Mouse (Mus musculus): ENCODE data around the gene Plekhg1. TPM values are rescaled to one million over a fixed set of nuclear protein-coding genes. Genes with fewer than 3 reads are reported as not detected.
A peak's percentile ranks its signal among the peaks of the same experiment; 100 is the strongest.

Gene Plekhg1
- polyA plus RNA-seq, 1 experiment from 2014 or later = 12.7 TPM

GRCm38 (mm10) chr10:3870828-3871227 is 130.7 kb downstream of the Plekhg1 start:
- Histone ChIP-seq H3K4me3 (ENCODE audit: low read depth, low read length) (no peak overlapping the region), H3K4me1 (ENCODE audit: control insufficient read depth, insufficient read depth, low read length) (no peaks in the 10 kb centered on the region), H3K36me3 (ENCODE audit: control insufficient read depth, insufficient read depth, low read length) (no peaks in the 10 kb centered on the region), H3K9ac (ENCODE audit: low read length) (no peak overlapping the region), H3K9me3 (ENCODE audit: control insufficient read depth, low read length) (no peaks in the 10 kb centered on the region), H3K27me3 (ENCODE audit: control insufficient read depth, insufficient read depth, low read length) (no peaks in the 10 kb centered on the region), H3K27ac (ENCODE audit: low read depth, low read length) (no peak overlapping the region), H3K4me2 (ENCODE audit: low read depth) (no peak overlapping the region)
- no peak for DNase-seq (ENCODE audit: low spot score)
- WGBS = 88% methylated on average over 5 of the region's 5 CpGs
- ATAC-seq (ENCODE audit: insufficient read depth, low FRiP score, low TSS enrichment) = no peak

DNA sequence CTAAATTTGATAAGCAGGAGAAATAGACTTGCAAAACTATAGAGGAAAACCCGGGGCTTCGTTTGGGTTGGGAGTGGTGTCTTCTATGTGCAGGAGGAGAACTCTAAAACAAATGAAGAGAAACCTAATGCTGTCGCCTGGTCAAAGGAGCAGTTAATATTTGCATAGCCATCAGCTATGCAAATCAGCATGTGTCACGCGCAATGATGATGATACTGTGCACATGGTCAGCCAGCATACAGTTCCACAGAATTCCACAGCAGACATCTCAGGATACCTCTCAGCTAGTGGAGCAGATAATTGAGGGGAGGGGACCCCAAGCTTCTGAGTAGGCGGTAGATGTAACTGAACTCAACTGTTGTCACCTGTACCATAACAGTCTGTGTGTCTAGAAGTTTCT is 133.3 kb downstream of the Plekhg1 start:
- H3K4me2 ChIP-seq (ENCODE audit: low read depth) = no peak overlapping the region
- H3K4me3 ChIP-seq (ENCODE audit: low read depth, low read length) = no peak overlapping the region
- H3K9me3 ChIP-seq (ENCODE audit: control insufficient read depth, low read length) = no peaks in the 10 kb centered on the region
- no peak overlapping the region for H3K27ac ChIP-seq (ENCODE audit: low read depth, low read length)
- no peak for ATAC-seq (ENCODE audit: insufficient read depth, low FRiP score, low TSS enrichment)
- no peak for DNase-seq (ENCODE audit: low spot score)
- H3K9ac ChIP-seq (ENCODE audit: low read length) = no peak overlapping the region
- H3K4me1 ChIP-seq (ENCODE audit: control insufficient read depth, insufficient read depth, low read length) = no peaks in the 10 kb centered on the region
- no peaks in the 10 kb centered on the region for H3K27me3 ChIP-seq (ENCODE audit: control insufficient read depth, insufficient read depth, low read length)
- H3K36me3 ChIP-seq (ENCODE audit: control insufficient read depth, insufficient read depth, low read length) = no peaks in the 10 kb centered on the region
- WGBS = 95% methylated on average over 6 of the region's 6 CpGs

- Histone ChIP-seq H3K4me1 (ENCODE audit: control insufficient read depth, insufficient read depth, low read length) (no peaks in the 10 kb centered on the region), H3K27ac (ENCODE audit: low read depth, low read length) (no peak overlapping the region), H3K9me3 (ENCODE audit: control insufficient read depth, low read length) (no peaks in the 10 kb centered on the region), H3K9ac (ENCODE audit: low read length) (no peak overlapping the region), H3K27me3 (ENCODE audit: control insufficient read depth, insufficient read depth, low read length) (no peaks in the 10 kb centered on the region), H3K4me2 (ENCODE audit: low read depth) (no peak overlapping the region), H3K36me3 (ENCODE audit: control insufficient read depth, insufficient read depth, low read length) (no peaks in the 10 kb centered on the region), H3K4me3 (ENCODE audit: low read depth, low read length) (no peak overlapping the region)
- no peak for DNase-seq (ENCODE audit: low spot score)
- ATAC-seq (ENCODE audit: insufficient read depth, low FRiP score, low TSS enrichment) = no peak
- WGBS = 93% methylated on average over 4 of the region's 4 CpGs
Measured at GRCm38 (mm10) chr10:3877852-3878535, 137.8 kb downstream of the Plekhg1 start.

GRCm38 (mm10) chr10:3881179-3881578 is 141.0 kb downstream of the Plekhg1 start:
- Histone ChIP-seq H3K9ac (ENCODE audit: low read length) (no peak overlapping the region), H3K27me3 (ENCODE audit: control insufficient read depth, insufficient read depth, low read length) (no peaks in the 10 kb centered on the region), H3K4me1 (ENCODE audit: control insufficient read depth, insufficient read depth, low read length) (no peaks in the 10 kb centered on the region), H3K4me2 (ENCODE audit: low read depth) (no peak overlapping the region), H3K36me3 (ENCODE audit: control insufficient read depth, insufficient read depth, low read length) (no peaks in the 10 kb centered on the region), H3K9me3 (ENCODE audit: control insufficient read depth, low read length) (no peaks in the 10 kb centered on the region), H3K27ac (ENCODE audit: low read depth, low read length) (no peak overlapping the region), H3K4me3 (ENCODE audit: low read depth, low read length) (no peak overlapping the region)
- ATAC-seq (ENCODE audit: insufficient read depth, low FRiP score, low TSS enrichment) (no peak), DNase-seq (ENCODE audit: low spot score) (no peak)
- WGBS = 56% methylated on average over 2 of the region's 2 CpGs

- no peak overlapping the region for H3K4me3 ChIP-seq (ENCODE audit: low read depth, low read length)
- no peak overlapping the region for H3K9ac ChIP-seq (ENCODE audit: low read length)
- no peaks in the 10 kb centered on the region for H3K9me3 ChIP-seq (ENCODE audit: control insufficient read depth, low read length)
- H3K36me3 ChIP-seq (ENCODE audit: control insufficient read depth, insufficient read depth, low read length) = no peaks in the 10 kb centered on the region
- H3K27ac ChIP-seq (ENCODE audit: low read depth, low read length) = no peak overlapping the region
- no peak for DNase-seq (ENCODE audit: low spot score)
- 86% methylated on average over 4 of the region's 4 CpGs for WGBS
- peaks cover 7% of the 10 kb centered on the region; the same call in 1 of the 2 replicates for H3K4me1 ChIP-seq (ENCODE audit: control insufficient read depth, insufficient read depth, low read length)
- ATAC-seq (ENCODE audit: insufficient read depth, low FRiP score, low TSS enrichment) = no peak
- no peak overlapping the region for H3K4me2 ChIP-seq (ENCODE audit: low read depth)
- H3K27me3 ChIP-seq (ENCODE audit: control insufficient read depth, insufficient read depth, low read length) = no peaks in the 10 kb centered on the region
Measured at GRCm38 (mm10) chr10:3888510-3888909, 148.3 kb downstream of the Plekhg1 start.

DNA sequence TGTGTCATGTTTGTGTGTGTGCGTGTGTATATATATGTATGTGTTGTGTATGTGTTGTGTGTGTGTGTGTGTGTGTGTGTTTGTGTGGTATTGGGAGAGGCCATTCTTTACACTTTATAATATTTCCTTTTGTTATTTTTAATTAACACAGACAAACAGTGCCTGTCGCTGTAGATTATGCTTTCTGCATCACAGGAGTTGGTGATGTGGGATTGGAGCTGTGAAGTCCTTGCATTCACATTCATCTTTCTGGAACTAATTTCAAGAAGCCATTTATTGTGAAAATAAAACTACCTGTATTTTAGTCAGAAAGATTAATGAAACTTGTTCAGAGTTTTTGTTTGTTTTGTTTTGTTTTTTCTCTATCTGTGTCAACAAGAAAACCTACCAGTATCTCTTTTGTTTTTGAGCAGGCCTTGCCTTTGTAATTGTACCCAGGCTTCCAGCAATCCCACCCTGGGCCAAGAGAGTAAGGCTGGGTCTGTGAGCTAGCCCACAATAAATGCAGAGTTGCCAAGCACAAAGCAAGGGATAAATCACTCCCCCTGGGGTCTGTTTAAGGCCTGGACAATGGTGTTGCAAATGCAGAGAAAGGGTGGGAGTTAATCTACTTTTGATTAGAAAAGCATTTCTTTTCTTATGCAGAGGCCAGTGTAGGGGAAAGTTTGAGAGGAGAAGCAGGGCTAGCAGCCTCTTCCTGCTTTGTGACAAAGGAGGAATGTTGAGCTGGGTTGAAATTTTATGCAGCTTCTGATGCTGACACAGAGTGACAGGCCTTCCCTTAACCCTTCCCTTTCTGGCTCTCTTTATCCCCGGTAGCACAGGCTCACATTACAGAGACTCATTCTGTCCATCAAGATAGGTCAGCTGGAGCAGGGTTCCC is 151.5 kb downstream of the Plekhg1 start:
- Histone ChIP-seq H3K27me3 (ENCODE audit: control insufficient read depth, insufficient read depth, low read length) (no peaks in the 10 kb centered on the region), H3K9ac (ENCODE audit: low read length) (no peak overlapping the region), H3K4me1 (ENCODE audit: control insufficient read depth, insufficient read depth, low read length) (peaks cover 12% of the 10 kb centered on the region; the same call in 1 of the 2 replicates), H3K4me2 (ENCODE audit: low read depth) (no peak overlapping the region), H3K4me3 (ENCODE audit: low read depth, low read length) (no peak overlapping the region), H3K9me3 (ENCODE audit: control insufficient read depth, low read length) (no peaks in the 10 kb centered on the region), H3K27ac (ENCODE audit: low read depth, low read length) (peak overlapping the region; percentile 45; the same call in 1 of the 2 replicates), H3K36me3 (ENCODE audit: control insufficient read depth, insufficient read depth, low read length) (no peaks in the 10 kb centered on the region)
- WGBS = 47% methylated on average over 3 of the region's 3 CpGs
- ATAC-seq (ENCODE audit: insufficient read depth, low FRiP score, low TSS enrichment) (peak; percentile 81), DNase-seq (ENCODE audit: low spot score) (peak; percentile 54)

GRCm38 (mm10) chr10:3892368-3892767 is 152.2 kb downstream of the Plekhg1 start:
- Histone ChIP-seq H3K27ac (ENCODE audit: low read depth, low read length) (peak overlapping the region; percentile 45; the same call in 1 of the 2 replicates), H3K4me3 (ENCODE audit: low read depth, low read length) (no peak overlapping the region), H3K9ac (ENCODE audit: low read length) (no peak overlapping the region), H3K4me1 (ENCODE audit: control insufficient read depth, insufficient read depth, low read length) (peaks cover 14% of the 10 kb centered on the region; the same call in 1 of the 2 replicates), H3K27me3 (ENCODE audit: control insufficient read depth, insufficient read depth, low read length) (no peaks in the 10 kb centered on the region), H3K36me3 (ENCODE audit: control insufficient read depth, insufficient read depth, low read length) (no peaks in the 10 kb centered on the region), H3K9me3 (ENCODE audit: control insufficient read depth, low read length) (no peaks in the 10 kb centered on the region), H3K4me2 (ENCODE audit: low read depth) (no peak overlapping the region)
- DNase-seq (ENCODE audit: low spot score) (no peak), ATAC-seq (ENCODE audit: insufficient read depth, low FRiP score, low TSS enrichment) (no peak)
- 47% methylated on average over 3 of the region's 3 CpGs for WGBS

GRCm38 (mm10) chr10:3898068-3898467 is 157.9 kb downstream of the Plekhg1 start:
- Histone ChIP-seq H3K4me1 (ENCODE audit: control insufficient read depth, insufficient read depth, low read length) (peaks cover 6% of the 10 kb centered on the region; the same call in 1 of the 2 replicates), H3K27ac (ENCODE audit: low read depth, low read length) (no peak overlapping the region), H3K9ac (ENCODE audit: low read length) (no peak overlapping the region), H3K4me3 (ENCODE audit: low read depth, low read length) (no peak overlapping the region), H3K36me3 (ENCODE audit: control insufficient read depth, insufficient read depth, low read length) (no peaks in the 10 kb centered on the region), H3K27me3 (ENCODE audit: control insufficient read depth, insufficient read depth, low read length) (no peaks in the 10 kb centered on the region), H3K4me2 (ENCODE audit: low read depth) (no peak overlapping the region), H3K9me3 (ENCODE audit: control insufficient read depth, low read length) (no peaks in the 10 kb centered on the region)
- 47% methylated on average over 3 of the region's 3 CpGs for WGBS
- ATAC-seq (ENCODE audit: insufficient read depth, low FRiP score, low TSS enrichment) (no peak), DNase-seq (ENCODE audit: low spot score) (no peak)
